Mouse (Mus musculus) naive thymus-derived CD4-positive, alpha-beta T cell, adult 5 months (primary cell): ENCODE data around the gene Btbd1. TPM values are rescaled to one million over a fixed set of nuclear protein-coding genes. Genes with fewer than 3 reads are reported as not detected.

Experiments used
- polyA plus RNA-seq: library from polyadenylated mRNA; unstranded; fragments of 100-300 nt; shearing (Covaris generic); gene quantifications from one replicate; pipeline ENCODE4 v1.2.1, GENCODE M21; 2017

Gene Btbd1
- polyA plus RNA-seq = 99.8 TPM

DNA sequence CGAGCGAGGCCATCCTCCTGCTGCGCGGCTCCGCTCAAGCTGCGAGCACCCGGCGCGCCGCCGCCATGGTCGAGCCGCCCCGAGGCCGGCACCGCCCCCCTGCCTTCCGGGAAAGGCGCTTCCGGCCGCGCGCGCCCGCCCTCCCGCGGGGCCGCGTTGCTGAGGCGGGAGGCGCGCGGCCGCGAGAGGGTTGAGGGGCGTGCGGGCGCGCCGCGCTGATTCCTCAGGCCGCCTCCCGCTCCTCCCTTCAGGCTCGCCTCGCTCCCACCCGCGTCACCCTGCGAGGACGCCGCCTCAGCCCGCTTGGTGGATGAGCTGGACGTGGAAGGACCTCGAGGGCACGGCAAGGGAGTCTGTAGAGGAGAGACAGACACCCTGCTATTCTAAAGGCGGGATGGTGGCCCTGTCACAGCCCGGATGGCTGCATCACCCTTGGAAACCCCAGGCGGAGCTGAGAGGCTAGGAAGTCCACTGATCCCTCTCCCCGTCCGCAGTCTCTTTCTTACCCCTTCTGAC is at the start of gene Btbd1:
Gene Btbd1 (minus strand): TSS at position 53 of the 516 bp plus-strand sequence.

DNA sequence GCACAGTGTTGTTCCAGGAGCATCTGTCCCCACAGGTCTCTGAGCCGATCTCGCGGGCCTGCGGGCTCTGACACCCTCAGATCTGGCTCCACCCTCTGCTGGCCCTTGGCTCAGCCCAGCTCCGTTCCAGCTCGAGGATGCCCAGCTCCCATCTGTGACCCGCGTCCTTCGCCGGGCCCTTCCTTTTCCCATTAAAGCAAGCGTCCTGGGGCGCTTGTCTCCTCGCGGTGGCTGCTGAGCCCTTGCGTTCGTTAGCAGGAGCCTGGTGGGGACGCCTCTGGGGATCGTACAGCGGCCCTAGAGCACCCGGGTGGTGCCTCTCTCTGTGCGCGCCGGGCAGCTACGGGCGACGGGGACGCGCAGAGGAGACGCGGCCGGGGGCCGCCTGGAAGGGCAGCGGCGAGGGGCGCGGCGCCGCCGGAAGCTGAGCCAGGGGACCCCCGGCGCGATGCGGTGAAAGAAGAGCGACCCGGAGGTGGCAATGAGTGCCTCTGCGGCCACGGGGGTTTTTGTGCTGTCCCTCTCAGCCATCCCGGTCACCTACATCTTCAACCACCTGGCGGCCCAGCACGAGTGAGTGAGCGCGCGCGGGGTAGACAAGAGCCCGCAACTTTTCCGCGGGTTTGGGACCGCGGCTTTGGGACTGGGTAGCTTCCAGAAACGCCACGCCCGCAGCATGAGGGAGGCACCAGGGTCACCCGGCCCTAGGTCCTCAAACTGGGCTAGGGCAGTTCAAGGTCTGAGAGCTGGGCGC is 29.9 kb upstream of the Btbd1 start, which contains the start of gene Tm6sf1:
Gene Tm6sf1 (plus strand): TSS at position 34 of the 754 bp plus-strand sequence.

DNA sequence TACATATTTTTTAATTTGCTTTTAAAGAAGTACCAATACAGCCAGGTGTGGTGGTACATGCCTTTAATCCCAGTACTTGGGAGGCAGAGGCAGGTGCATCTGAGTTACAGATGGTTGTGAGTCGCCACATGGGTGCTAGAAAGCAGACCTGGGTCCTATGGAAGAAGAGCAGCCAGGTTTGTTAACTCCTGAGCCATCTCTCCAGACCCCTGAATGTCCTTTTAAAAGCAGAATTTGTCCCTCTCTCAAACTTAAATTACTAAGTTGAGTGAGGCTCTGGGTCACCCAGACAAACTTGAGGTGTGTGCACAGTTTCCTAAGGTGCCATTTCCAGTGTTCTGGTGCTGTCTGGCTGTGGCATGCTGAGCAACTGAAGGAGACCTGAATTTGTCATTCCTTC is 26.5 kb upstream of the Btbd1 start, which contains the start of gene Gm10160:
Gene Gm10160 (minus strand): TSS at position 101 of the 400 bp plus-strand sequence.

DNA sequence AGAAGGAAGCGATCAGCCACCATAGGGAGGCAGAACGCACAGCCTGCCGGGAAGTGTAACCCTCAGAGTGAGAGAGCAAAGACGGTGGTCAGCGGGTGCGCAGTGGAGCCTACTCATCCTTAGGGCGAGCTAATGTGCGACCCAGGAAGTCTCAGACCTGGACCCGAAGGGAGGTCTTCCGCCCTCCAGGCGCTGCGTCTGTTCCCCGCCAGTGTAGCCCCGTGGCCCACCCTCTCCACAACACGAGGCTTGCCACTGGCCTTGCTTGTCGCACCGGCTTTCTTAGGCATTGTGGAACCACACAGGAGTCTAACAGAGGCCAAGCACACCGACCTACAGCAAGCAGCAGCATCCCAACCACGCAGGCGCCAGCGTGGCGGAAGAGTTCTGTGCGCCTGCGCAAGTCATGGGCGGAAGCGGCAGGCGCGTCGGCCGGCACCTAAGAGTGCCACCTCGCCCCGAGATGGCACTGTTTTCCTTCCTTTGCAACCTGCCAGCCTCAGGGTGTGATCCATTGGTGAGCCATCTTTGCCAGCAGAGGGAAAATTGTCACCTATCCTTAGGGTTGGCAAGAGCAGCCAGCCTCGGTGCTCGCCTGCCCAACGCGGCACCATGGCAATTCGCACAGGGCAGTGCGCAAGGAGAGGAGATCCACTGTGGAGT is 40.0 kb downstream of the Btbd1 start, which contains the start of gene 3110040N11Rik:
Gene 3110040N11Rik (minus strand): TSS at position 384 of the 663 bp plus-strand sequence.

DNA sequence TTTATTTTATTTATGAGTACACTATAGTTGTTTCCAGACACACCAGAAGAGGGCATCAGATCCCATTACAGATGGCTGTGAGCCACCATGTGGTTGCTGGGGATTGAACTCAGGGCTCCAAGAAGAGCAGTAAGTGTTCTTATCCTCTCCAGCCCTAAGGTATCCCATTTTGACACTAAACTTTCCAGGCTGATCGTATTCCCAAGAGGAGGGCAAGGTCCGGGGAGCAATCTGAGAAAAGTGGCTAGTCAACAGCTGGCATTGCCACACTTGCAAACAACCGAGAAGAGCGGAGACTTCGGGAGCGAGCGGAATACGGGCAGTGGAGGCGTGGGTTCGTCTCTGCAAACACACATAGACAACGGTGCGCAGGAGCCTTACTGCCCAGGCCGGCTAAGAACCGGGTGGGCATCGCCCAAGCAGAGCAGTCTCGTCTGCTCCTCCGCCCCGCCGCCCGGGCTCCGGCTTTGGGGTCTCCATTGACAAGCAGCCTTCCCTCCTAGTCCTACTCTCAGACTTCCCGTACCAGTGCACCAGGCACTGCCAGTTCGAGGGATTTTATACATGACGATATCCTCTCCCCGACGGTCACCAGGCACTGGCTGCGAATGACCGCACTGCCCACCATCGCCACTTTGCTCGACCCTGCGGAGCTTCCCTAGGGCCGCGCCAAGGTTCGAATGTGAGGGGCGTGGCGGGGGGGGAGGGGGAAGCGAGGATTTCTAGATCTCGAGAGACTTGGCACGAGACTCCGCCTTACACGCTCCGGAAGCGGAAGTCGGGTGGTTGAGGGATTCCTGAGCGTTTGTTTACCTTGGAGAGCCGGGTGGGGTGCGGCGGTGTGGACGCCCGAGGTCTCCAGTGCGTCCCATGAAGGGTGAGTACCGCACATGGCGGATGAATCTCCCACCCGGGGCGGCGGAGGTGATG is 66.8 kb downstream of the Btbd1 start, which contains the start of gene Ramac:
Gene Ramac (plus strand): TSS at position 746 of the 930 bp plus-strand sequence.

Other genes starting within 250 kb of the Btbd1 start
- gene Homer2, start 121.9 kb downstream of the Btbd1 start, polyA plus RNA-seq = 0.05 TPM
- 157 TPM for gene Ramac, start 66.5 kb downstream of the Btbd1 start, polyA plus RNA-seq
- 40.9 TPM for gene 3110040N11Rik, start 40.0 kb downstream of the Btbd1 start, polyA plus RNA-seq
- gene Gm10160, start 26.4 kb upstream of the Btbd1 start, polyA plus RNA-seq = not detected
- 16.5 TPM for gene Tm6sf1, start 29.6 kb upstream of the Btbd1 start, polyA plus RNA-seq
- gene Hdgfl3, start 105.0 kb upstream of the Btbd1 start, polyA plus RNA-seq = 11.1 TPM
- gene Bnc1, start 162.9 kb upstream of the Btbd1 start, polyA plus RNA-seq = not detected